Mouse (Mus musculus): ENCODE data around the gene Wnt1. TPM values are rescaled to one million over a fixed set of nuclear protein-coding genes. Genes with fewer than 3 reads are reported as not detected.

Wnt1 gene
- polyA plus RNA-seq, 1 experiment from 2014 or later = 14.0 TPM

DNA sequence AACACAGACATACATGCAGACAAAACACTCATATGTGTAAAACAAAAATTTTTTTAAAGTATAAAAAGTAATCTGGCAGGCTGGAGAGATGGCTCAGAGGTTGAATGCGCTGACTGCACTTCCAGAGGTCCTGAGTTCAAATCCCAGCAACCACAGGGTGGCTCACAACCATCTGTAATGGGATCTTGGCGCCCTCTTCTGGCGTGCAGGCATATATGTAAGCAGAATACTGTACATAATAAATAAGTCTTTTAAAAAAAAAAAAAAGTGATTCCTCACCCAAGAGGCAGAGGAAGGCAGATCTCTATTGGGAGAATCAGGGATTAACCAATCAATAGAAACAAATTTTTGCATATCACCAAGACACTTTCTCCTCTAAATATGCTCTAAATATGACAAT lies 33.8 kb downstream of the Wnt1 start:
- no peak for ATAC-seq (ENCODE audit: low FRiP score)

DNA sequence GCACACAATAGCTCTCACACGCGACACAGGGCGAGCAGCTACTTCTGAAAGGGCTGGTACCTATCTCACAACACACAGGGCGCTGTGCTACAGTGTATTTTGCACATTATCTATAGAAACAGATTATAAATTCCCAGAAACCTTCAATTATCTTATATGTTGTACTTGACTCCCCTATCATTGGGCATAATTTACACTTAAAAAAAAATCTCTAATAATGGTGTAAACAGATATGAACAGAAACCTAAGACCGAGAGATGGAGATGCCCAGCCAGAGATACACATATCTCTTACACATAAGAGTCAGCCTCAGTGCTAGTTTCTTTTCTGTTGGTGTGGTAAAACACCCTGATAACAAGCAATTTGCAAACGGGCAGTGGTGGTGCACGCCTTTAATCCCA lies 38.0 kb downstream of the Wnt1 start:
- H3K9me3 ChIP-seq (ENCODE audit: control insufficient read depth, low read length) = no peaks in the 10 kb centered on the region
- H3K36me3 ChIP-seq (ENCODE audit: control insufficient read depth, insufficient read depth, low read length) = peaks cover 2% of the 10 kb centered on the region
- no peak overlapping the region for H3K4me2 ChIP-seq
- H3K4me1 ChIP-seq (ENCODE audit: control insufficient read depth, insufficient read depth, low read length) = peaks cover 3% of the 10 kb centered on the region
- H3K4me3 ChIP-seq (ENCODE audit: low read depth, low read length) = no peak overlapping the region
- no peak for DNase-seq (ENCODE audit: low spot score, missing footprints)
- H3K27ac ChIP-seq (ENCODE audit: low read depth, low read length) = no peak overlapping the region
- no peaks in the 10 kb centered on the region for H3K27me3 ChIP-seq (ENCODE audit: control insufficient read depth, insufficient read depth, low read length)
- WGBS = 90% methylated on average over 7 of the region's 7 CpGs
- H3K9ac ChIP-seq (ENCODE audit: low read length) = no peak overlapping the region
- no peak for ATAC-seq (ENCODE audit: low FRiP score)

More for the DNA sequence above, 33.8 kb downstream of the Wnt1 start:
- Histone ChIP-seq H3K4me1 (ENCODE audit: control insufficient read depth, insufficient read depth, low read length) (no peaks in the 10 kb centered on the region), H3K27me3 (ENCODE audit: control insufficient read depth, insufficient read depth, low read length) (no peaks in the 10 kb centered on the region), H3K4me3 (ENCODE audit: low read depth, low read length) (no peak overlapping the region), H3K4me2 (no peak overlapping the region), H3K27ac (ENCODE audit: low read depth, low read length) (no peak overlapping the region), H3K9ac (ENCODE audit: low read length) (no peak overlapping the region), H3K36me3 (ENCODE audit: control insufficient read depth, insufficient read depth, low read length) (peaks cover 2% of the 10 kb centered on the region), H3K9me3 (ENCODE audit: control insufficient read depth, low read length) (no peaks in the 10 kb centered on the region)
- no peak for DNase-seq (ENCODE audit: low spot score, missing footprints)
- 73% methylated on average over 3 of the region's 3 CpGs for WGBS

DNA sequence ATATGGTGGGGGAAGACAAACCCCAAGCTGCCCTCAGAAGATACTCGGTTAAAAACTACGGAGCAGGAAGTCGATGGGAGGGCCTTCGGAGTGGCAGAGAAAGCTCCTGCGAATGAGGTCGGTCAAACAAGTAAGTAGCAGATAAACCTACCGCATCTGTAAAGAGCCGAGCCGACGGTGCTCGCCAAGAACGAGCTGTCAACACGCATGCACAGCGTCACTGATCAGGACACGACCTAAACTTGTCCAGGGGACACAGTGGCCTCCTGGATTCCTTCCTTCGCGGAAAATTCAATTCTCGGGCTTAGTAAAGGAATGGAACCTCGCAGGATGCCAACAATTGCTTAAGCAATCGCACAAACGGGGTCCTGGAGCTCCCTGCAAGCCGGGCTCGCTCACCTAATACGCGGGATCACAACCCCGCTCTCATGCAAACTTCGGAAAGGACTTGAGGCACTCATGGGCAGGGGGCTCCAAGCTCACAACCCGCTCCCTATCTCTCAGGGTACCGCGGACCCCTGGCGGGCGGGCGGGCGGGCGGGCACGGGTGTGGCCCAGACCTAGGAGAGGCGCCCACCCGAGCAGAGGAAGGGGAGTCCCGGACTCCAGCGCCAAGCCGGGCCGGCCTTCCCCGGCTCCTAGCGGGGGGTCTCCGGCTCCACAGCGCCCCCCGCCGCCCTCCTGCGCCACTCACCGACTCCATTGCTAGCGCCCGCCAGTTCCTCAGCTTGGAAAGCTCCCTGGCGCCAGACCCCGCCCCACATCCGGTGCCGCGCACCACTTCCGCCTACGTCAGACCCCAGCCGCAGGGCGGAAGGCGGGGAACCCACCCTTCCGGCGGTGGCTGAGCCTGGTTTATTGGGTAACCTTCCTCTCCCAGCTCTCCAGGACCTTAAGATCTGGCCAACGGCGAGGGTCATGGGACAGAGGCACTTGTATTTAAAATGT lies 41.4 kb downstream of the Wnt1 start, which contains the start of gene Prkag1:
Prkag1 (minus strand) TSS at position 786 of the 948 bp plus-strand sequence.
- Histone ChIP-seq H3K9ac (ENCODE audit: low read length) (peak within 1 kb of the TSS; percentile 83), H3K4me3 (ENCODE audit: low read depth, low read length) (peak within 1 kb of the TSS; percentile 77), H3K9me3 (ENCODE audit: control insufficient read depth, low read length) (no peaks in the 10 kb centered on the region), H3K4me2 (peak within 1 kb of the TSS; percentile 69), H3K4me1 (ENCODE audit: control insufficient read depth, insufficient read depth, low read length) (peaks cover 3% of the 10 kb centered on the region), H3K27me3 (ENCODE audit: control insufficient read depth, insufficient read depth, low read length) (no peaks in the 10 kb centered on the region), H3K36me3 (ENCODE audit: control insufficient read depth, insufficient read depth, low read length) (peaks cover 19% of the 10 kb centered on the region), H3K27ac (ENCODE audit: low read depth, low read length) (peak within 1 kb of the TSS; percentile 72)
- DNase-seq (ENCODE audit: low spot score, missing footprints) (peak; percentile 100), ATAC-seq (ENCODE audit: low FRiP score) (peak; percentile 98)
- WGBS = under 1% methylated on average over 59 of the region's 66 CpGs

DNA sequence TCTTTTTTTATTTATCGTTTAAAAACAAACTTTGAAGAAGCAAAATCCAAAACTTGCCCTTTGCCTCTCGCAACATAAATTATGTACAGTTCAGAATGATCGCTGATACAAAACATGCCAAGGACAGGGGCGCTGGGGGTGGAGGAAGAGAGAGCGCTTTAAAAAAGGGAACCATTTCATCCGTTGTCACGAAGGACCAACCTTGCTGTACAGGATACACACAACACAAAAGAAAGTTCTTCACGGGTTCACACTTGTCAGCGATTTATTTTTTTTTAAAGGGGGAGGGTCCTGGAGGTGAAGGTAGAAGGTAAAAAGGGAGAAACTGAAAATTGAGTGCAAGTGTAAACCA lies 42.0 kb downstream of the Wnt1 start:
- WGBS = 22% methylated on average over 9 of the region's 9 CpGs
- H3K27me3 ChIP-seq (ENCODE audit: control insufficient read depth, insufficient read depth, low read length) = no peaks in the 10 kb centered on the region
- no peak for DNase-seq (ENCODE audit: low spot score, missing footprints)
- peaks cover 20% of the 10 kb centered on the region for H3K36me3 ChIP-seq (ENCODE audit: control insufficient read depth, insufficient read depth, low read length)
- peaks cover 3% of the 10 kb centered on the region for H3K4me1 ChIP-seq (ENCODE audit: control insufficient read depth, insufficient read depth, low read length)
- peak; percentile 67 for ATAC-seq (ENCODE audit: low FRiP score)
- peak overlapping the region; percentile 28; the same call in 1 of the 2 replicates for H3K27ac ChIP-seq (ENCODE audit: low read depth, low read length)
- peak overlapping the region; percentile 77; the same call in 1 of the 2 replicates for H3K4me3 ChIP-seq (ENCODE audit: low read depth, low read length)
- peak overlapping the region; percentile 69 for H3K4me2 ChIP-seq
- H3K9ac ChIP-seq (ENCODE audit: low read length) = peak overlapping the region; percentile 10; the same call in 1 of the 2 replicates
- no peaks in the 10 kb centered on the region for H3K9me3 ChIP-seq (ENCODE audit: control insufficient read depth, low read length)

DNA sequence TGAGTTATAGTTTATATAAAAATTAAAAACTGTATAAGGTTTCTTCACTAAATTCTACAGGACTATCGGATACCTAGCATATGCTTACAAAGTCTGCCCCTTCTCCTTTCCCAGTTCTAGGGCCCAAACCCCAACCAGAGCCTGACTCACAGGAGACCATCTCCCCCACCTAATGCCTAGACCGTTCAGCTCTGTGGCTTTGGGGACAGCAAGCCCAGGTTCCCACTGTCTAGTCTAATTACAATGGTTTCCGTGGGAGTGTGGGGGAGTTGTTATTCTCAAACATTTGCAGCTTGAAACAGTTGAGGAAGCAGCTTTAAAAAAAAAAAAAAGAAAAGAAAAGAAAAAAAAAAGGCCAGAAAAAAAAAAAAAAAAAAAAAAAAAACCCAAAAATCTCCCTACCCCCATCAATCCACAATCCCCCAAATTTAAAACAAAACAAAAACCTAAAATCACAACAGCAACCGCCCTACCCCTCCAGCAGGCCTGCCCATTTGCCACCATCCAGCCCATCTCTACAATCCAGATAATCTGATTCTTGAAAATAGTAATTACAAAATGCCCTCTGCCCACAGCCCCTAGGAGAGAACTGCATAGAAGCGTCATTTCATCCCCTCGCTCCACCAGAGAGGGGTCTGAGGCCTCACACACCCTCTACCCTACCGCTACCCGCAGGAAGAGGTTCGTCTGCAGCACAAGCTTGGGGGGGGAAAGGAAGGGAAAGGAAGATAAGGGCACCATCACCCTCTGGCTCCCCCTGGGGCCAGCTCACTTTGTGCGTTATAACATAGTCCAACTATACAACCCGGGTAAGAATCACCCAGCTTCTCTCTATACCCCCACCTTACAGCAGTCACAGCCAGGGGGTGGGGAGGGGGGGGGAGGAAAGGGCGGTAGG lies 42.8 kb downstream of the Wnt1 start:
- Histone ChIP-seq H3K4me2 (no peak overlapping the region), H3K9me3 (ENCODE audit: control insufficient read depth, low read length) (no peaks in the 10 kb centered on the region), H3K27me3 (ENCODE audit: control insufficient read depth, insufficient read depth, low read length) (no peaks in the 10 kb centered on the region), H3K4me1 (ENCODE audit: control insufficient read depth, insufficient read depth, low read length) (peaks cover 3% of the 10 kb centered on the region), H3K27ac (ENCODE audit: low read depth, low read length) (no peak overlapping the region), H3K36me3 (ENCODE audit: control insufficient read depth, insufficient read depth, low read length) (peaks cover 27% of the 10 kb centered on the region), H3K4me3 (ENCODE audit: low read depth, low read length) (no peak overlapping the region), H3K9ac (ENCODE audit: low read length) (peak overlapping the region; percentile 32; the same call in 1 of the 2 replicates)
- 68% methylated on average over 12 of the region's 12 CpGs for WGBS
- ATAC-seq (ENCODE audit: low FRiP score) (no peak), DNase-seq (ENCODE audit: low spot score, missing footprints) (no peak)

DNA sequence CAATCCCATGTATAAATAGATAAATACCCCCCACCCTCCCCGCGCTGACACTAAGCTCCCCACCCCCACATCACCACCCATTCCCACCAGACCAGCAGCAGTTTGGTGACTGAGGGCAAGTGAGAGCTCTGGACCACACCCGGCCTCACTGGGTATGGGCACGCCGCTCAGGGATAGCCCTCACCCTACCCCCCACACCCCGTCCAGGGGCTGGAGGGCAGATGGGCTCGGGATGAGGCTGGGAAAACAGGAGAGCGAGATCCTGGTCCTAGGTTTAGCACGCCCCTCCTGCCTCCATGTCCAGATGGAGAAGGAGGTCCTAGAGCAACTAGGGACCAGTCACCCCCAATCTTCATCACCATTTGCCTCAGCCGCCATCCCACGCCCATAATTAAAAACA lies 43.6 kb downstream of the Wnt1 start:
- Histone ChIP-seq H3K36me3 (ENCODE audit: control insufficient read depth, insufficient read depth, low read length) (peaks cover 31% of the 10 kb centered on the region), H3K27me3 (ENCODE audit: control insufficient read depth, insufficient read depth, low read length) (no peaks in the 10 kb centered on the region), H3K4me1 (ENCODE audit: control insufficient read depth, insufficient read depth, low read length) (peaks cover 3% of the 10 kb centered on the region), H3K9me3 (ENCODE audit: control insufficient read depth, low read length) (no peaks in the 10 kb centered on the region), H3K4me2 (no peak overlapping the region), H3K4me3 (ENCODE audit: low read depth, low read length) (no peak overlapping the region), H3K27ac (ENCODE audit: low read depth, low read length) (no peak overlapping the region), H3K9ac (ENCODE audit: low read length) (no peak overlapping the region)
- DNase-seq (ENCODE audit: low spot score, missing footprints) = no peak
- no peak for ATAC-seq (ENCODE audit: low FRiP score)
- WGBS = 84% methylated on average over 11 of the region's 11 CpGs

DNA sequence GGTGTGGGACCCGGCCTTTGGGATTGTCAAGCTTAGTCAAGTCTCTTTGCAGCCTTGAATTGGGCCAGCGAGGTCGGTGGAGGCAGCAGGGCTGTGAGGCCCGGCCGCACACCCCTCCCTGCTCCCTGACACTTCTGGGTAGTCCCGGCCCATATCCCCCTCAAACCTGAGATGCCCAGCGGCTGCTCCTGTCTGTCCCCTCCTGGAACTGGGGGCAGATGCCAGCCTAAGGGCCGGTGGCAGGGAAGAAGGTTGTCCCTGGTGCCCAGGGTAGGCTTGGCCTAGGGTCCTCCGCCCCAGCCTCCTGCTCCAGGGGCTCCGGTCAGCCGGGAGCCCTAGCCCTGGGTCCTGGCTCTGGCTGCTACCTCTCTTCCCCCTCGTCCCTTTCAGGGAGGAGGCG lies 44.4 kb downstream of the Wnt1 start:
- ATAC-seq (ENCODE audit: low FRiP score) = no peak
- DNase-seq (ENCODE audit: low spot score, missing footprints) = no peak
- Histone ChIP-seq H3K9ac (ENCODE audit: low read length) (no peak overlapping the region), H3K27ac (ENCODE audit: low read depth, low read length) (no peak overlapping the region), H3K4me3 (ENCODE audit: low read depth, low read length) (no peak overlapping the region), H3K27me3 (ENCODE audit: control insufficient read depth, insufficient read depth, low read length) (no peaks in the 10 kb centered on the region), H3K4me1 (ENCODE audit: control insufficient read depth, insufficient read depth, low read length) (peaks cover 3% of the 10 kb centered on the region), H3K36me3 (ENCODE audit: control insufficient read depth, insufficient read depth, low read length) (peaks cover 36% of the 10 kb centered on the region), H3K4me2 (no peak overlapping the region), H3K9me3 (ENCODE audit: control insufficient read depth, low read length) (no peaks in the 10 kb centered on the region)
- 88% methylated on average over 13 of the region's 13 CpGs for WGBS

DNA sequence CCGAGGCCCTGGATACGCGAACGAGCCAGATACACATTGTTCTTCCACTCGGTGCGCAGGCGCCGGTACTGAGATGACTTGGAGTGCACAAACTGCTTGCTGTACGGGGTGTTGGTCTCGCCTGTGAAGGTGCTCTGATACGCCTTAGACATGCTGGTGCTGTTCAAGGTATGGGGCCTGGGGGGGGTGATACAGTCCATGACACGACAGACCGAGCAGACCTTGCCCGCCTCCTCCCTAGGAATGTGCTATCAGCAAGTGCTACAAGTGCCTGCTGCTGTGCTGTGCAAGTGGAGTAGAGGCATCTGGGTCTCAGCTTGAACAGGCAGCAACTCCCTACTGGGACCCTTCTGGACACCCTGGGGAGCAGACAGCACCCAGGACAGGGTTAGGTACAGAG lies 45.6 kb downstream of the Wnt1 start:
- ATAC-seq (ENCODE audit: low FRiP score) (no peak), DNase-seq (ENCODE audit: low spot score, missing footprints) (no peak)
- Histone ChIP-seq H3K36me3 (ENCODE audit: control insufficient read depth, insufficient read depth, low read length) (peaks cover 48% of the 10 kb centered on the region), H3K9me3 (ENCODE audit: control insufficient read depth, low read length) (no peaks in the 10 kb centered on the region), H3K4me2 (no peak overlapping the region), H3K27ac (ENCODE audit: low read depth, low read length) (no peak overlapping the region), H3K9ac (ENCODE audit: low read length) (no peak overlapping the region), H3K4me1 (ENCODE audit: control insufficient read depth, insufficient read depth, low read length) (no peaks in the 10 kb centered on the region), H3K27me3 (ENCODE audit: control insufficient read depth, insufficient read depth, low read length) (no peaks in the 10 kb centered on the region), H3K4me3 (ENCODE audit: low read depth, low read length) (no peak overlapping the region)
- 93% methylated on average over 14 of the region's 14 CpGs for WGBS

Measured in midbrain, embryonic 11.5 days (tissue).